Mouse (Mus musculus) left cerebral cortex, adult 11 months (tissue): ENCODE measurements around the gene Cadm1.

Experiments used
- DNase-seq: peaks from one replicate; pipeline ENCODE4 v3.0.0; 2022; ENCODE audit warnings: low spot score

Cadm1 gene

DNA sequence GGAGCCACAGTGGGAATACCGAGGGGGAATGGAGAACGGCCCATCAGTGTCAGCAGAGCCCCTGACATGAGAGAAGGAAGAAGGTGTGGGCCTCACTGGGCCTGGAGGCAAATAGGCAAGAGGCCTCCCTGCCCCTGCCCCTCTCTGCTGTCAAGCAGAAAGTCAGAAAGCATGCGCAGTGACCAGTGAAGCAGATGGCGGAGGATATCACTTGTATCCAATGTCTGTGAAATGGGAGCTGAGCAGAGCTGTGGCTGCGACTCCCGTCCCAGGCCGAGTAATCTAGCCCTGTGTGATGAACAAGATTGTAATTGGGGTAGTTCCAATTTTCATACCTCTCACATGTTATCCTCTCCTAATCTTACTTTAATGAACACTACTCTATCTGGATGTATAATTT, 337.5 kb downstream of the Cadm1 start:
- no peak for DNase-seq

DNA sequence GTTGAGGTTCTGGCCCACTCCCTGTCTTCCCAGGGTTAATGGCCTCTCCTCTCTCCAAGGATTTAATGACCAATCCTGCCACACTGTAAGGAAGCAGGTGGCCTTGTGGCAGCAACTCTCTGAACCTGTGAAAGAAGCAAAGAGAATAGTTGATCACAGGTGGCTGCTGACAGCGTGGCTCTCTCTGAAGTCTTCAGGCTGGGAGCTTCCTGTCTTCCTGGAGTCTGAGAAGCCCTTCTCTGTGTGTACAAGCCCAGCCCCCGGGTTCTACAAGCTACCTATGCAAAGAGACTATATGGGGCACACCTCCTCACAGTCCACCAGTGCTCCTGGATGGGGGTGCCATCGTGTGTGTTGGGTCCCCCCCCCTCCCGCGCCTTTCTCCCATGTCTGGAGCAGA, 339.7 kb downstream of the Cadm1 start:
- no peak for DNase-seq

DNA sequence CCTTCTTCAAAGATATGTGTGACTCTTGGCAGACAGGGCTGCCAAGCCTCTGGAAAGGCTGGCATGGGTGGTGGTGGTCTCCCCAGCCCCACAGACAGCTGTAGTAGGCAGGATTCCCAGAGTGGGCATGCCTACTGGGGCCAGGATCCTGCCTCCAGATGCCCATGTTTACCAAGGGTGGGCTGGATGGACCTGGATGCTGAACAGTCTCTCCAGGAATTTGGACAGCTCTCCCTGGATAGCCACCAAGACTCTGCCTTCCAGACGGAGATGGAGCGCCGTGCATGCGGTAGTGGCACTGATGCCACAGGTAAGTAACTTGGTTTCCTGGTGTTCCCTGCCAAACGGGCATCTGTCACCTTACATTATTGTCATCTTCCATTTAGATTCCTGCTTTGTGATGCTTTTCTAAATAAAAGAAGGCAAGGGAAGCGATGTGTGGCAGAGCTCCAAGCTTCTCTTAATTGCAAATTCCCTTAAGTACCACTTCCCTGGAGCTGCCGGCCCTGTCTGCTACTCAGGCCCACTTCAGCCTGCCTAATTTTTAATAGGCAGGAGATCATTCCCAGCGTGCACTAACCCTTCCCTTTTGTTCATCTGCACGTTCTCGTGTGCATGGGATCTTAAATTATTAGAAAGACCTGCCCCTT, 346.7 kb downstream of the Cadm1 start:
- DNase-seq, result no peak

DNA sequence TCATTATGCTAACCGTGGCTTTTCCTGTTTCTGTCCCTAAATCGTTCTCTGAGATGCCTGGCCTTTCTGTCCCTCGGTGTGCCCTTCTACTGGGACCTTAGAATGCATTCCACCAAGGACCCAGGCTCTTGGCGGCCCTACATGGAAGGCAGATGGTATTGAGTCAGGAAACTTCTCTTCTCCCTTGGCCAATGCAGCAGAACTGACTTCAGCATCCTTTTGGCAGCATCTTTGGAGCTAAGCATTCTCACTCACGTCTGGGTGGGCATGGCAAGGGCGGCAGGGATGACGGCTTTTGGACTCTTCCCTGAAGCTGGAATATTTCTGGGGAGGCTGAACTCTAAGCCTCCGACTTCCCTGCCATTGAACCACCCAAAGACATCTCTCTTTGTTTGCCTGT, 350.2 kb downstream of the Cadm1 start:
- no peak for DNase-seq

DNA sequence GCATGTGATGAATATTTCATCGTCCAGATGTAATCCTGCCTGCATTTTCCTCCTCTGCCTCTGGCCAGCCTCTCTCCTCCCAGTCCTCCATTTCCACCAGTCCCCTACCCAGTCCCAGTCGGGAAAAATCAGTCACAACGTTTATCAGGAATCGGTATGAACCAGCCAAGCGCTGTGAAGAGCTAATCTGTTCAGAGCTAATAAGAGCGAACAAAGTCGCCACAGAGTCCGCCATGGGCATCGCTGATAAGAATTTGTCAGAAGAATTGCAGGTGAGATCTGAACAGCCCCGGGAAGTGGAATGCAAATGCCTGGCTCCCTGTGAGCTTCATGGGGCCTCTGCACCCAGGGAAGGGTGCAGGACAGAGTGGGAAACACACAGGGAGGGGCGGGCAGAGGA, 352.4 kb downstream of the Cadm1 start:
- DNase-seq, result no peak

DNA sequence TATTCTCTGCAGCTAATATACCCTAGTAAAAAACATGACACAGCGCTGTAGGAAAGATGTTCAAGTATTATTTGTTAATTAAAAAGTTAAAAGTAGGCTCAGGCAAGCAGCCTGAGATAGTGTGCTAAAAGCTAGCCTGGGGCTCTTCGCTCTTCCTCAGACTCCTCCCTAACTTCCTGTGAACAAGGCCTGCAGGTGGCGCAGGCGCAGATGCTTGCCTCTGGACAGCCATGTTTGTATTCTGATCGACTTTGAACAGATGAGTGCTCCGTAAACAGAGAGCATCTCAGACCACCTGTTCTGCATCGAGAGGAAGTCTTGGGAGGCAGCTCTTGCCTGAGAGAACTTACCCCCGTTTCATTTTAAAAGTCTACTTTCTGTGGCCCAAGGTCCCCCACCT, 361.7 kb downstream of the Cadm1 start:
- no peak for DNase-seq

DNA sequence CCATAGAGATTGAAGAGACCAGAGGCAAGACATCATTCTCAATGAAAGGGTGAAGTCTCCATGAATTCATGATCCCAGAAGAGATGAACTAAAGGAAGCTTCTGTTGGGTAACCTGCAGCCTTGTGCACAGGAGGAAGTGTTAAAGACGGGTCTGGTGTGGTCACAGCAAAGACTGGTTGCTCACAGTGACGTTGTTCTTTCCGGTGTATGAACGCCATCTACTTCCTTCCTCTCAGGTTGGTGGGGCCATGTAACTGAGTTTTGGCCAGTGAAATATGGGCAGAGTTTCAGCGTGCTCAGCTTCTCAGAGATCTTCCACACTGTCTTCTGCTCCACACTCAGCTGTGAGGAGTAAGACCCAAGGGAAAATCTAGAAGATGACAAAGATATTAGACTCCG, 363.0 kb downstream of the Cadm1 start:
- no peak for DNase-seq

DNA sequence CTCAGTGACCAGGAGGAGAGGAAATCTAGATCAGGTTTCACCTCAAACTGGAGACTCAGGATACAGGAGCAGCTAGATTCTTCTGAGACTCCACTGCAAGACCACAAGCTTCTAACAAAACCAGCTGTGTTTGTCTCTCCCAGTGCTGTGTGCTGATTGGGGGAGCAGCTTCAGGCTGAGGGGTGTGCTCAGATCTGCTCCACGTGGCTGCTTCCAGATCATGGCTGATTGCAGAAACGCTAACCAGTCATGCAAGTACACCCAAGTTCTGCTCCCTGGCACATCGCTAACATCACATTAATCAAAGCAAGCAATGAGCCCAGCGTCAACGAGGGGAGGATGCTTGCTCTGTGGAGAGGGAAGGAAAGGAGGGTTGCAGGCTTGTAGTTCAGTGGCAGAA, 364.1 kb downstream of the Cadm1 start:
- no peak for DNase-seq

DNA sequence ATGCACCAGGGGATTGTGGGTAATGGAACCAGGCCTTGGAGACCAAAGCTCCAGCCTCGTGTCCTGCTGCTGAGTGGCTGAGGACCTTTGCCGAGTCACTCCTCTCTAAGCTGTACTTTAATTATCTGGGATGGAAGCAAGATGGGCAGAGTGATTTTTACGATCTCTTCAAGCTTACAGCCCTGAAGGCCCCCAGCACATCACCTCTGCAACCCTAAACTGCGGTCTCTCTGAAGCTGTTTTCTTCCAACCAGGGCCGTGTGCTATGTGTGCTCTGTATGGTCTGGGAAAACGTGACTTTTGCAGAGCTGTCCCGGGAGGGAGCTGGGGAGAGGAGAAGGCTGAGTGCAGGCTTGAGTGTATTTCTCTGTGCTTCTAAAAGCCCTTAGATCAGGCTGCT, 364.7 kb downstream of the Cadm1 start:
- no peak for DNase-seq

DNA sequence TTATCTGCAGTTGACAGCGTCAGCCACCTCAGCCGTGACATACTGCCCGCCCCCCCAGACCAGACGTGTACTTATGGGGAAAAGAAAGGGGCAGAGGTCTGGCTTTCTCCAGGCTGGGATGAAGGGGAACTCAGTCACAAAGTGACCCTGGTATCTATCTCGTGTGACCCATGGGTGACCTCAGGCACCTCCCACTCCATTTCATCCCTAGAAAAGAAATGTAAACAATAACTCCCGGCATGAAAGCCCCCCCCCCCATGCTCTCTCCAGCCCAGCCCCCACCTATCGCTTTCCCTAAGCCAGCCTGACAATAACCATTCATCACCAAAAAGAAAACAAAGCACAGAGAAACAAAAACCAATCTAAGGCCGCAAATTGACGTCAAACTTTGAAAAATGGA, 365.1 kb downstream of the Cadm1 start:
- DNase-seq, result no peak

DNA sequence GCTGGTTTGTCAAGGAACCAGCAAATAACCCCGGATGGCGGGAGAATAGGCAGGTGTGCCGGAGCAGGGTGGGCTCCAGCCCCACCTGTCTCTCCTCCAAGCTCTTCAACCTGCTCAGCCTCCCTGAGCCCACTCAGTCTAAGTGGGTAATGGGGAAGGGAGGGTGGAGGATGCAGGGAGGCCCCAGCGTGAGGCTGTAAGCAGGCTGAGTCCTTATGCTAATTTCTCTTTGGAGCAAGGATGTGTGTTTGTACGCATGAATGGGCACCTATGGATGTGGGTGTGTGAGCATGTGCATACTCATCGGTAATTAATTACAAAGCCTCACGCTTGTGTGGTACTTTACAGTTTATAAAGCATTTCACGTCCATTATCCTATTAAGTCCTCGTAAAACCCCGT, 370.8 kb downstream of the Cadm1 start:
- DNase-seq, result no peak

DNA sequence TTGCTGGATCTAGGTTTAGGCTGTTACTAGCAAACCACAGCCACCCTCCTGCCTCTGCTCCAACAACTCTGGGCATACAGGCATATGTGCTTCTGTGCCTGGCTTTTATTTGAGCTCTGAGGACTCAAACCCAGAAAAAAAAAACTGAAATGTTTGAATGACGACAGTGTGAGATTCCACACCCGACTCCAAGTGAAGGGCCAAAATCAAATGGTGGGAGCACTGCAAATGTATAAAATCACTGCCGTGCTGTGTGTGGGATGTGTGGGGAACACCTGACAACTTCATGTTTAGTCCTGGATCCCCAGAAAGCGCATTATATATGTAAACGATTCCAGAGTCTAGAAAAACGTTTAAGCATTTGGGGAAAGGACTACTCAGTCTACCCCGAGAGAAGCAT, 373.7 kb downstream of the Cadm1 start:
- no peak for DNase-seq

DNA sequence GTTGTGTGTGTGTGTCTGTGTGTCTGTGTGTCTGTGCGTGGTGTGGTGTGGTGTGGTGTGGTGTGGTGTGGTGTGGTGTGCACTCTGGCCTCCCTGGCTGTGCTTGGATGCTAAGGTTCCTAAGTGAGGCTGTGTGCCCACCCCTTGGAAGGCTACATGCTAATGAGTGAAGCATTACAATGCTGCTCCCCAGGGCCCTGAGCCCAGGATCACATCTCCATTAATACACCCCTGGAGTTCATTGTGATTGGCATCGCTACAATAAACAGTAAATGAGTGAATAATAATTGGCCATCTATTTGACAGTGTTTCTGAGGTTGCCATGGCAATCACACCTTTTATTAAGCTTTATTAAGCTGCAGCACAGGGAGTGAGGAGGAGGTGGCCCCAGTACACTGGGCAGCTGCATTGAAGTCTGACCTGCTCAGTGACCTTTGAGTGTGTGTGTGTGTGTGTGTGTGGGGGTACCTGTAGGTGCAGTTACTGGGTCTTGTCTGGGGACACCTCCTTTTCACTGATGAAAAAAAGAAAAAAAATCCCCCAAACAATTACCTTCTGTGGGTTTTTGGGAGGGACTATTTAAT, 374.5 kb downstream of the Cadm1 start:
- DNase-seq, result no peak

DNA sequence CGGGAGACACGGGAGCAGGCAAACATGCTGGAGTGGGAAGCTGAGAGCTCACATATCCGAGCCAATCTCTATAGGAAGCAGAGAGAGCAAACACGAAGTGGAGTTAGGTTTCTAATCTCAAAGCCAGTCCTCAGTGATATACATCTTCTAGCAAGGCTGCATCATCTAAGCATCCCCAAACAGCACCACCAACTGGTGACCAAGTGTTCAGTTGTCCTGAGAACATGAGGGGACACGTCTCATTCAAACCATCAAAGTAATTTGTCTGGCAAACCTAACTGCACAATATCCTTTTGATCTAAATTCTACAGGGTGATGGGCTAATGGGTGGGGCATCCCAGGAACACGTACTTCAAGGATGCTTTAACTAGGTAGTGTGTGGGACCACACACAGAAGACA, 376.5 kb downstream of the Cadm1 start:
- no peak for DNase-seq
